Mouse (Mus musculus) CD4-positive, CD25-positive, alpha-beta regulatory T cell, adult 9 weeks (primary cell): Measurements from ENCODE around the gene 4930402F06Rik. TPM values are rescaled to one million over a fixed set of nuclear protein-coding genes. Genes with fewer than 3 reads are reported as not detected.

Experiments used
- polyA plus RNA-seq: library from polyadenylated mRNA; unstranded; fragments of 100-300 nt; shearing (Covaris generic); gene quantifications from one replicate; pipeline ENCODE4 v1.2.1, GENCODE M21; 2017

4930402F06Rik gene
- not detected for polyA plus RNA-seq

DNA sequence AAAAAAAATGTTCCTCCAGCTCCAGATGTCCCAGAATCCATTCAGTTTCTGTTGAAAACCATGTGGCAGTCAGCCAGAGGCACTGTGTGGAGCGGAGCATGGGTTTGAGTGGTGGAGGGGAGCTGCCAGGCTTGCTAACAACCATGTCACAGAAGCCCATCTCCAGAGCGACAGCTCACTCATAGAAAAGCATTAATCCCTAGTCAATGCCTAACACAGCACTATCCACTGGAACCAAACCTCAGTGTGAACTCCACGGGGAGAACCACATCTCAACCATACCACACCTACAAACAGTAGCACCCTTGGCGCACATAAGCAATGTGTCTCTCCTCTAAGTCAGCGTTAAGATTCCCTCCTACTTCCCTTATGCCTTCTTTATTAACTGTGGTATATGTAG is at the start of gene 4930402F06Rik:
Gene 4930402F06Rik, minus strand, starts transcription at position 80 of the 400 bp plus-strand sequence.

DNA sequence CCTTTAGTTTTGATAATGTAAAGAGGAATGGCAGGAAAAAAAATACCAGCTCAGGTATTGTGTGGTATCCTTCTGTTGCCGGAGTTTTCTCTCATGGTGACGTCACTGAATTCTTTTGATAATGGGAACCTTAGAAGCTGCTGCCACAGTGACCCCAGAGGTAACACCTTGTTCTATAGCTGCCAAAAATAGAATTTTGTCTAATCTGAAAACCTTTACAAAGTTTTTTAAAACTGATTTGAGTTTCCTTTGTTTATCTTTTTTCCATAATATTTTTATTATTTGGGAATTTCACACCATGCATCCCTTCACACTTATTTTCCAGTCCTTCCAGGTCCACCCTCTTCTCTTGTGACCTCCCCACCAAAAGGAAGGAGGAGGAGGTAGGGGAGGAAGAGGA is 29.3 kb downstream of the 4930402F06Rik start, which contains the start of gene 4930568D16Rik:
Gene 4930568D16Rik, minus strand, starts transcription at position 101 of the 400 bp plus-strand sequence.

GRCm38 (mm10) chr2:35336388-35337280 is 60.3 kb downstream of the 4930402F06Rik start, which contains the start of gene Stom:
TSS of gene Stom (minus strand) at chr2:35336976.

Other genes starting within 250 kb of the 4930402F06Rik start
- 107 TPM for gene Rab14, start 196.1 kb downstream of the 4930402F06Rik start, polyA plus RNA-seq
- gene Gsn, start 140.8 kb downstream of the 4930402F06Rik start, polyA plus RNA-seq, result 37.1 TPM
- gene Stom, start 60.2 kb downstream of the 4930402F06Rik start, polyA plus RNA-seq, result 5.6 TPM
- gene 4930568D16Rik, start 29.4 kb downstream of the 4930402F06Rik start, polyA plus RNA-seq, result not detected
- gene Ggta1, start 66.1 kb upstream of the 4930402F06Rik start, polyA plus RNA-seq, result 23.7 TPM
- gene Dab2ip, start 161.1 kb upstream of the 4930402F06Rik start, polyA plus RNA-seq, result 0.81 TPM